Mouse (Mus musculus) retina, postnatal 7 days (tissue): Measurements from ENCODE around the gene Oxgr1.

Experiments used
- DNase-seq: peaks from one replicate; pipeline ENCODE4 v3.0.0-alpha.2; 2012; ENCODE audit warnings: low read depth, low spot score

Gene Oxgr1

DNA sequence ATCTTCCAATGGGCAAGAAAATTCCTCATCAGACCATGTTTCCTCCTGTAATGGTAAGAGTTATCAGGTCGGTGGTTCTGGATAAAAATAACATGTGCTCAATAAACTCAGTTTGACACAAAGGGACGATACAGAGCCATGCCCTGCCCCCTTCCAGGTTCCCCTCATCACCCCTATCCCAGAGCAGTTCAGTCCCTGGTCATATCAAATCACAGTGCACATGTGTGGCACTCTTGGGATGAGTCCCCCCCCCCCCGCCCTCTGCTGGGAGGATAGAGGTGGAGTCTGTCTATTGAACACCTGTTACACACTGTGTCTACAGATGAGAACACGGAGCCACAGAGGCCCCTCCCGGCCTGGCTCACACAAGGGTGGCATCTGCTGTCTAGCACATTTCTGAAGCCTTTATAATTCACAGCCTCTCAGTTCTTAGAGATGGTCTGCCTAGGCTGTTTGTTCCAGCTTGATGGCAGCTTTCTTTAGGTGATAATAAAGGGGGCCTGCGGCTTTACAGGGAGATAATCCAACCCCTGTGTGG is 61.5 kb downstream of the Oxgr1 start:
- no peak for DNase-seq
